Mouse (Mus musculus) megakaryocyte, embryonic 14.5 days (primary cell): ENCODE measurements around the gene Nfix. TPM values are rescaled to one million over a fixed set of nuclear protein-coding genes. Genes with fewer than 3 reads are reported as not detected.

ENCODE experiments used
- H3K27me3 ChIP-seq: replicated peaks from 2 replicates; pipeline ENCODE3; 2012; ENCODE audit warnings: inconsistent platforms
- H3K36me3 ChIP-seq: replicated peaks from 2 replicates; pipeline ENCODE3; 2012; ENCODE audit warnings: low read length, inconsistent platforms, mixed read lengths
- H3K4me1 ChIP-seq: 2 replicates; pipeline ENCODE4 v1.6.1; 2012; ENCODE audit warnings: inconsistent platforms
- H3K4me3 ChIP-seq: replicated peaks from 2 replicates; pipeline ENCODE3; 2012; ENCODE audit warnings: moderate library complexity, mild to moderate bottlenecking, inconsistent platforms
- H3K9me3 ChIP-seq: 2 replicates; pipeline ENCODE4 v1.6.1; 2012; ENCODE audit warnings: inconsistent platforms
- FLI1 ChIP-seq: IDR thresholded peaks from 2 replicates; pipeline ENCODE4 v1.6.1; 2012; ENCODE audit warnings: low read length, inconsistent platforms, mixed read lengths
- GATA1 ChIP-seq: IDR thresholded peaks from 3 replicates; pipeline ENCODE4 v1.6.1; 2012; ENCODE audit warnings: mixed read lengths, low read length, inconsistent platforms, borderline replicate concordance
- polyA plus RNA-seq: library from polyadenylated mRNA; stranded (reverse); fragments of >175 nt; gene quantifications from 2 replicates; pipeline ENCODE4 v1.2.3, GENCODE M21; 2012; ENCODE audit warnings: low replicate concordance; ENCODE audit not compliant: insufficient read depth

Gene Nfix
- polyA plus RNA-seq, 1 experiment, result 18.4 TPM

DNA sequence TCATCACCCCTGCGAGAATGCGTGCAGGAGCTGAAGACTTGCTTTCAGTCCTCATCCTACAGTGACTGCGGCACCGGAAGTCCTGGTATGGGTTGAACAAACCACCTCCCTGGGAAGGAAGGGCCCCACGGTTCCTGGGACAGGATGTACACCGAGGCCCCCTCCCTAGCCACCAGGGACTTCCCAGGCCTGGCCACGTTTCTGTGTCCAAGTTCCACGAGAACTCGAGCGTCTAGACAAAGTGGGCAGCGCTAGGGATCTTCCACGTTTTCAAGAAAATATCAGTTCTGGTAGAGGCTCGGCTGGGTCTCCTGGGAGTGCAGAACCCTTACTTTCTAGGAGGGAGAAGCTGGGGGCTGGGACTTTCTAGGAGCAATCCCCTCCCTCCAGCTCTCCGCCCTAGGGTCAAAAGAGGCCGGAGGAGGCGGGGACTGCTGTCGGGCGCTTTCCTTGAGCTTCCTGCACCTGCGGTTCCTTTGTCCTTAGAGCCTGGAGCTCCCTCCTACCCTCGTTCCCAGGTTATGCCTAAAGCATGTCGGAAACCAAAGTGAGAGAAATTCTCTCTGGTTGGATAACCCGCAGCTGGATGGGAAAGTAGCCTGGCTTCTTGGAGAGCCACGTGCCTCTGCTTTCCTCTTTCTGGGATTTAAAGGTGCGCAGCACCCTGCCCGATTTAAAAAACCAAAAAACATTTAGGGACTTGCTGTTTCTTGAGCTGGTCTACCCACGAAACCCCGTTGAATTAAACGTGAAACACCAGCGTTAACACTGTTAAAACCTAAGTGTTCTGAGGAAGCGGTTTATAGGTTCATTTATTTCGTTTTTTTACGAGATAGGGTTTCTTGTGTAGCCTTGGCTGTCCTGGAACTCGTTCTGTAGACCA, 140.0 kb downstream of the Nfix start:
- TF ChIP-seq FLI1, result peak; percentile 79; the same call in 1 of the 2 replicates
- TF ChIP-seq GATA1, result no peak
- peaks cover 62% of the 10 kb centered on the region for H3K4me1 ChIP-seq
- no peaks in the 10 kb centered on the region for H3K36me3 ChIP-seq
- H3K4me3 ChIP-seq, result peak overlapping the region; percentile 100
- H3K27me3 ChIP-seq, result no peaks in the 10 kb centered on the region
- no peaks in the 10 kb centered on the region for H3K9me3 ChIP-seq

DNA sequence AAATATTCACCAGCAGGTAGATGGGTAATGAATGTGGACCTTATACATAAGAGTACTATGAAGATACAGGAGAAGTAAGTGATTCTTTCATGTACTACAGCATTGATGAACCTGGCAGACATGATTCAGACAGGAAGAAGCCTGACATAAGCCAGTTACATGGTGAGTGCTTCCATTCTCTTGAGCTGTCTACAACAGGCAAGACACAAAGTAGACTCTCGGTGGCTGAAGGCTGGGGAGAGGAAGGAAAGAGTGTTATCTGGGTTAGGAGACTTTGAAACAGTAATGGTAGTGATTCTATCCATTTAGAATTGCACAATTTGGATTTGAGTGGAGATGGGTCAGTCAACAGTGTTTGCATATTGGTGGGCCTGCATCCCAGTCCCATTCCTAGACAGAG, 141.2 kb downstream of the Nfix start:
- H3K4me1 ChIP-seq, result peaks cover 65% of the 10 kb centered on the region
- TF ChIP-seq FLI1 (no peak), GATA1 (no peak)

DNA sequence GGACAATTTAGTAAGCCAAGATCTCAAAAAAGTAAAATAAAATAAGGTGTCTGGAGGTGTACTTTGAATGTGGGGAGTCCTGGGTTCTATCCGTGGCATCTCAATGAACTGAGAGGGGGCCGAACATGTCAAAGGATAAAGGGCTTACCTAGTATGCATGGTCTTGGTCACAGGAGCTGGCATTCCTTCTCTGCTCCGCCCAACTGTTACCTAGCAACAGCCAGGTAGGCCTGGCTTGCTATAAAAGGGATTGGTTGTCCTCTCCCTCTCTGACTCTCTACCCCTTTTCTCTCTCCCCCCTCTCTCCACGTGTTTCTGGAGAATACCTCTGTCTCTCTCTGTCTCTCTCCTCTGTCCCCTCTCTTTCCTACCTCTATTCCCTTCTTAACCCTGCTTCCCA, 142.5 kb downstream of the Nfix start:
- H3K4me3 ChIP-seq, result peak overlapping the region; percentile 91

More for the DNA sequence above, 141.2 kb downstream of the Nfix start:
- Histone ChIP-seq H3K36me3 (no peaks in the 10 kb centered on the region), H3K27me3 (no peaks in the 10 kb centered on the region), H3K9me3 (no peaks in the 10 kb centered on the region), H3K4me3 (peak overlapping the region; percentile 7)

DNA sequence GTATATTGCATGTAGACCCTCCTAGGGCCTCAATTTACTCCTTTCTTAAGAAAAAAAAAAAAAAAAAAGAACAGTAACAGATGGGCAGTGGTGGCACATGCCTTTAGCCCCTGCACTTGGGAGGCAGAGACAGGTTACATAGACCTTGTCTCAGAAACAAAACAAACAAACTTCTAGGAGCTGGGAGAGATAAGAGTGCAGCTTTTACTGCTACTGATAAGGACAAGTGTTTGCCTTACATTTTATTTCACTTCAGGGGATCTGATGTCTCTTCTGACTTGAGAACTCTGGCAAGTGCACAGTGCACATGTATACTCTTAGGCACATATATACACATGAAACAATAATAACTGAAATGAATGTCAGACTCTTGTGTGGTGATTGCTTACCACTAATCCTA, 142.9 kb downstream of the Nfix start:
- TF ChIP-seq GATA1, result no peak
- no peak for TF ChIP-seq FLI1
- H3K36me3 ChIP-seq, result no peaks in the 10 kb centered on the region
- peaks cover 57% of the 10 kb centered on the region for H3K4me1 ChIP-seq
- no peaks in the 10 kb centered on the region for H3K27me3 ChIP-seq
- no peaks in the 10 kb centered on the region for H3K9me3 ChIP-seq
- H3K4me3 ChIP-seq, result peak overlapping the region; percentile 91

More for the DNA sequence above, 142.5 kb downstream of the Nfix start:
- H3K36me3 ChIP-seq, result no peaks in the 10 kb centered on the region
- peaks cover 59% of the 10 kb centered on the region for H3K4me1 ChIP-seq
- H3K27me3 ChIP-seq, result no peaks in the 10 kb centered on the region
- TF ChIP-seq FLI1 (no peak), GATA1 (no peak)
- H3K9me3 ChIP-seq, result no peaks in the 10 kb centered on the region

DNA sequence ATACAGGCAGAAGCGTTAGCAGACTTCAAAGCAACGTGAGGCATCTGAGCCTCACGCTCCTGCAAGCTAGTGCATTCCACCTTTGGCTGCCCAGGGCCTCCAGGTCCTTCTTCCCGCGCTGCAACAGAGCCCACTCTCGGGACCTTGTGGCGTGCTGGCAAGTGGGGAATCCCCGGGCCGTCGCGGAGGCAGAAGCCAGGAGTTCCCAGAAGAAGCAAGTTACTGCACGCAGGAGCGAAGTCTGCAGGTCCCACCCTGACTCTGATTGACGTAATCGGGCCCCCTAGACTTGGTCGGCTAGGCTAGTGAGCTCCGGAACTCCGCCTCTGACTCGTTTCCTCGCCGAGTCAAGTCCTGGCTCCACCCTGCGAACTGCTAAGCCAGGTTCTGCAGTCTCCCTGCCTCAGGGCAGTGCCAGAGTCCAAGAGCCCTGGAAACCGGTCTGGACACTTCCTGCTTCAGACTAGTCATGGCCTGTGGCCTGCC, 143.5 kb downstream of the Nfix start:
- Histone ChIP-seq H3K27me3 (no peaks in the 10 kb centered on the region), H3K36me3 (no peaks in the 10 kb centered on the region), H3K4me1 (peaks cover 56% of the 10 kb centered on the region), H3K4me3 (peak overlapping the region; percentile 91), H3K9me3 (no peaks in the 10 kb centered on the region)
- TF ChIP-seq GATA1, result no peak
- no peak for TF ChIP-seq FLI1

DNA sequence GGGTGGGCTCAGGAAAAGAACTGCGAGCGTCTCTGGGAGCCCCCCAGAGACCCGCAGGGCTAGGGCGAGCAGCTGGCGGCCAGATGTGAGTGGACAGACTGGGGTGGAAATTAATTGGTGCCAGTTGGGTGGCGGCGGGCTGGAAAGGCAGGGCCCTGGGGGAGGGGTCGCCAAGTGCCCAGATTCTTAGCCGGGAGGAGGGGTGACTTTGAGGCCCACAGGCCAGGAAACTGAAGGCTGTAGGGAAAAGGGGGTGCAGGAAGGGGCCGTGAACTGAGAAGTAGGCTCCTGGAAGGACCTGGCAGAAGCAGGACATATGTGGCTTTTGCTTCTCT, 144.0 kb downstream of the Nfix start:
- peaks cover 59% of the 10 kb centered on the region for H3K4me1 ChIP-seq

DNA sequence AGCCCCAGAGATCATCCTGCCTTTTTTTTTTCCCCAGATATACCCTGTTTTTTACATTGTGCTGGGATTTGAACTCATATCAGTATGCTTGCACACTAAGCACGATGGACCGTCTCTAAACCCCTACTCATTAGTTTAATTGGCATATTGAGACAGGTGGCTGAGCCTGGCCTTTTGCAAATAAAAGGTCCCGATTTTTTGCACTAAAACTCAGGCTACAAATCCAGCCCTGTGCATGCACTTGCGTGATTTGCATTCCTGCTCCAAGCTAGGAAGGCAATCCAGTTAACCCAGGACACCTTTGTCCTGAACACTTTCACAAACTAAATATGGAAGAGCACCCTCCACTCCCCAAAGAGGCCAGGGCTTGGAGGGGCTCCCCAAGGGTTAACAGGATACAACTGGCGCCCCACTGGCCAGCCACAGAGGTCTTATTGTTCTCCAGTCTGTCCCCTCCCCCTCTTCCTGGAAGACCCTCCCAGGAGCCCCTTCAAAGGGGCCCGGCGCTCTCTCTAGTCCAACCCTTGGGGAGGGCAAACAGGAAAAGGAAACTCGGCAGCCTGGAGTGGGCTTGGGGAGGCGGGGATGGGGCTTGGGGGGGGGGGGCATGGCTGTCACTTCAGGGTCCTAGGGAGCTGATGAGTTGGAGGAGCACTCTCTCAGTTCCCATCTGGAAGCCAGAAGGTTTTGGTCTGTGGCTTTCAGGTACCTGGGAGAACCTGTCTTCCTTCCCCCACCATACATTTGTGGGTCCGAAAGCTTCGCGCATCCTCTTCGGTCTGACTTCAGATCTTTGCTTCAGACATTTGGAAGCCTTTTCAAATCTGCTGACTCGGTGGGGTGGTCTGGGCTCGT, 144.6 kb downstream of the Nfix start:
- Histone ChIP-seq H3K27me3 (no peaks in the 10 kb centered on the region), H3K4me1 (peaks cover 58% of the 10 kb centered on the region), H3K4me3 (peak overlapping the region; percentile 91), H3K36me3 (no peaks in the 10 kb centered on the region), H3K9me3 (no peaks in the 10 kb centered on the region)
- TF ChIP-seq GATA1, result no peak
- no peak for TF ChIP-seq FLI1

More for the DNA sequence above, 144.0 kb downstream of the Nfix start:
- TF ChIP-seq FLI1 (no peak), GATA1 (no peak)
- Histone ChIP-seq H3K36me3 (no peaks in the 10 kb centered on the region), H3K27me3 (no peaks in the 10 kb centered on the region), H3K4me3 (peak overlapping the region; percentile 91), H3K9me3 (no peaks in the 10 kb centered on the region)

DNA sequence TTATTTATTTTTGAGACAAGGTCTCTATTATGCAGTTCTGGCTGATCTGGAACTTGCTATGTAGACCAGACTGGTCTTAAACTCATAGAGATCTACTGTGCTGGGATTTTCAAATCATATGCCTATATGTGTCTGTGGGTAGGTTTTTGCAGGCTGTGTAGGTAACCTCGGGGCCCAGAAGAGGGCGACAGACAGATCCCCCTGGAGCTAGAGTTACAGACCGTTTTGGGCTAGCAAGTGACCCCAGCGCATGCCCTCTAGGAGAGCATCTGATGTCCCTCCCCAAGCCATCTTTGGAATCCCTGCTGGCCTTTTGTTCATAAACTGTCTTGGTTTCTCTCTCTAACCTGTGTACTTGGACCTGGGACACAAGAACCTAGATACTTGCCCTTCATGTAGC, 145.5 kb downstream of the Nfix start:
- TF ChIP-seq FLI1, result no peak
- TF ChIP-seq GATA1, result no peak
- peaks cover 53% of the 10 kb centered on the region for H3K4me1 ChIP-seq
- no peak overlapping the region for H3K4me3 ChIP-seq

DNA sequence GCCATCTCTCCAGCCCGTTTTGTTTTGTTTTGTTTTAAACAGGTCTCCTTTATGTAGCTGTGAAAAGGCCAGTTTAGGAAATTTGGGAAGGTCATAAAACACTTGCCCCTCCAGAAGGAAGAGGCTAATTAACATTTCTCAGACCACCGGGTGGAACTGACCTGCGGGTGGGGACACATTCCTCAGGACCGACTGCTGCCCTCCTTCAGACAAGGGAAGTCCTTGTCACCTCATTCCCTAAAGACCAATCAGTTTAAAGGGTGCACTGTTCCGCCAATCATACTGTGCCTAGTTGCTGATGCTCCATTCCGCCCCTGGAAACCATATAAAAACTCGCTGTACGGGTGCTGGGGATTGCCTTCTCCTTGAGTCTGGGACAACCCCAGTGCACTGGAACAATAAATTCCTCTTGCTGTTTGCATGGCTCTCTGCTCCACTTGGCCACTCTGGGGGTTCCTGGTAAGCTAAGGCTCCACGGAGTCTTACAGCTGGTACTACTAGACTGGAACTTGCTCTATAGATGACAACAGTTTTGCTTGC, 147.0 kb downstream of the Nfix start:
- Histone ChIP-seq H3K4me1 (peaks cover 43% of the 10 kb centered on the region), H3K9me3 (no peaks in the 10 kb centered on the region), H3K4me3 (no peak overlapping the region), H3K27me3 (no peaks in the 10 kb centered on the region), H3K36me3 (no peaks in the 10 kb centered on the region)
- TF ChIP-seq GATA1, result no peak
- TF ChIP-seq FLI1, result no peak

More for the DNA sequence above, 145.5 kb downstream of the Nfix start:
- Histone ChIP-seq H3K9me3 (no peaks in the 10 kb centered on the region), H3K36me3 (no peaks in the 10 kb centered on the region), H3K27me3 (no peaks in the 10 kb centered on the region)
